Comparison of ENCODE assay signal across 31 mouse cellular contexts in the genomic region with DNA sequence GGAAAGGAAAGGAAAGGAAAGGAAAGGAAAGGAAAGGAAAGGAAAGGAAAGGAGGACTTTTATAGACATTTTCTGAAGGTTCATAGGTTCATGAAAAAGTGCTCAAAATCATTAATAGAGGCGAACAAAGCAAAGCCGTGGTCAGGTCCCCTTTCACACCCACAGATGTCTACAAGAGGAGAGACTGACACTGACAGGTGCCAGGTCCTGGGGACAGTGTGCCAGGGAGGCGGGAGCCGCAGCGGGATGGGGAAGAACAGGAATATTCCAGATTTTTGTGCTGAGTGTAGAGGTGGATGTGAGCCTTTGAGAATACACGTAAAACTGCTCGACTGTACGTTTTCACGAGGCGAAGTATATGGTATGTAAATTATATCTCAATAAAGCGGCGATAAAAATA.
"Had no signal": no experiment of that assay in that cellular context is flagged by ENCODE, and none has a peak within 500 bp of the region (broad histone marks: within the 10 kb centered on the region; RNA-seq: fewer than 3 reads in every experiment).

No protein-coding gene starts in this region.

- H3K27ac ChIP-seq: limb, embryonic 10.5 days; limb, embryonic 12.5 days; limb, embryonic 13.5 days; limb, embryonic 15.5 days; liver, embryonic 12.5 days; liver, embryonic 13.5 days; liver, embryonic 14.5 days; liver, embryonic 15.5 days; lung, embryonic 15.5 days; macrophage; midbrain, embryonic 10.5 days; midbrain, embryonic 12.5 days; midbrain, embryonic 13.5 days; midbrain, embryonic 15.5 days; neural tube, embryonic 12.5 days had no signal

- ATAC-seq: liver, embryonic 12.5 days; liver, postnatal 0 days; lung, postnatal 0 days; midbrain, embryonic 13.5 days; midbrain, embryonic 15.5 days; midbrain, embryonic 16.5 days had no signal

- H3K9me3 ChIP-seq: limb, embryonic 10.5 days; limb, embryonic 12.5 days; limb, embryonic 15.5 days; lung, embryonic 15.5 days; midbrain, embryonic 12.5 days; midbrain, embryonic 13.5 days had no signal

- H3K4me3 ChIP-seq: limb, embryonic 10.5 days; limb, embryonic 12.5 days; limb, embryonic 13.5 days; limb, embryonic 15.5 days; liver, embryonic 12.5 days; liver, embryonic 13.5 days; liver, embryonic 15.5 days; lung, embryonic 15.5 days; megakaryocyte, embryonic 14.5 days; midbrain, embryonic 10.5 days; midbrain, embryonic 12.5 days; midbrain, embryonic 13.5 days; midbrain, embryonic 15.5 days; neural tube, embryonic 12.5 days had no signal

- H3K9ac ChIP-seq: limb, embryonic 12.5 days; limb, embryonic 13.5 days; limb, embryonic 15.5 days; liver, embryonic 12.5 days; liver, embryonic 13.5 days; liver, embryonic 14.5 days; liver, embryonic 15.5 days; liver, postnatal 0 days; lung, embryonic 14.5 days; lung, embryonic 15.5 days; midbrain, embryonic 12.5 days; midbrain, embryonic 13.5 days; midbrain, embryonic 15.5 days; neural tube, embryonic 12.5 days had no signal

- H3K36me3 ChIP-seq: limb, embryonic 10.5 days; limb, embryonic 12.5 days; limb, embryonic 13.5 days; limb, embryonic 15.5 days; liver, embryonic 12.5 days; liver, embryonic 13.5 days; liver, embryonic 15.5 days; lung, embryonic 15.5 days; midbrain, embryonic 10.5 days; midbrain, embryonic 12.5 days; midbrain, embryonic 13.5 days; midbrain, embryonic 15.5 days; neural tube, embryonic 12.5 days had no signal

- H3K4me2 ChIP-seq: limb, embryonic 12.5 days; limb, embryonic 13.5 days; limb, embryonic 15.5 days; liver, embryonic 11.5 days; liver, embryonic 12.5 days; liver, embryonic 13.5 days; liver, embryonic 15.5 days; lung, embryonic 14.5 days; lung, embryonic 15.5 days; midbrain, embryonic 11.5 days; midbrain, embryonic 12.5 days; midbrain, embryonic 13.5 days; midbrain, embryonic 15.5 days; neural tube, embryonic 12.5 days had no signal

- H3K27me3 ChIP-seq: limb, embryonic 12.5 days; limb, embryonic 13.5 days; limb, embryonic 15.5 days; liver, embryonic 15.5 days; lung, embryonic 15.5 days; midbrain, embryonic 12.5 days; midbrain, embryonic 13.5 days; midbrain, embryonic 15.5 days; neural tube, embryonic 12.5 days had no signal

- H3K4me1 ChIP-seq: limb, embryonic 12.5 days; limb, embryonic 13.5 days; limb, embryonic 15.5 days; liver, embryonic 12.5 days; liver, embryonic 13.5 days; liver, embryonic 15.5 days; lung, embryonic 15.5 days; midbrain, embryonic 12.5 days; neural tube, embryonic 12.5 days had no signal

- DNase-seq: left cerebral cortex, postnatal 4 days; liver; liver, embryonic 13.5 days; liver, postnatal 0 days; lung, adult 18-20 months; lung, adult 2 months; lung, embryonic 14.5 days; lung, postnatal 10 days; lung, postnatal 14 days; lung, postnatal 36 days; lung, postnatal 4 days; midbrain, embryonic 14.5 days had no signal
